Mouse (Mus musculus): ENCODE data around the gene Ptprf. TPM values are rescaled to one million over a fixed set of nuclear protein-coding genes. Genes with fewer than 3 reads are reported as not detected.

The Ptprf gene
- total RNA-seq, 2 experiments from 2014 or later = 2.7 to 3.0 TPM

DNA sequence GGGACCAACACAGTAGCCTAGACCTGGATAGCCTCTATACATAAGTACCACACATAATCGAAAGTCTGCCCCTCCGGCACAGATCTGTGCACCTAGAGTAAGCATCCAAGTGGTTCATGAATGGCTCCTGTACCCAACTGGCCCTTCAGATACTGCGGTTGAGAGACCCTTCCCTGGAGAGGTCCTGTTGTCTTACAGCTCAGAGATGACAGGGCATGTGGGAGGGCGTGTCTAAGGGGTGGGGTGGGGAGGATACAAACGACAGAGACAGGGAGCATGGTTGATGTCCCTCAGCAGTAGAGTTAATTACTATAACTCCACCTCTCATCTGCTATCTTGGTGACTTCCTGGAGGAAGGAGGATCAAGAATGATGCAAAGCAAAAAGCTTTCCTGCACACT, 29.9 kb downstream of the Ptprf start:
- DNase-seq = no peak
- intact Hi-C loops (cut with DNase I) = no loop called here

DNA sequence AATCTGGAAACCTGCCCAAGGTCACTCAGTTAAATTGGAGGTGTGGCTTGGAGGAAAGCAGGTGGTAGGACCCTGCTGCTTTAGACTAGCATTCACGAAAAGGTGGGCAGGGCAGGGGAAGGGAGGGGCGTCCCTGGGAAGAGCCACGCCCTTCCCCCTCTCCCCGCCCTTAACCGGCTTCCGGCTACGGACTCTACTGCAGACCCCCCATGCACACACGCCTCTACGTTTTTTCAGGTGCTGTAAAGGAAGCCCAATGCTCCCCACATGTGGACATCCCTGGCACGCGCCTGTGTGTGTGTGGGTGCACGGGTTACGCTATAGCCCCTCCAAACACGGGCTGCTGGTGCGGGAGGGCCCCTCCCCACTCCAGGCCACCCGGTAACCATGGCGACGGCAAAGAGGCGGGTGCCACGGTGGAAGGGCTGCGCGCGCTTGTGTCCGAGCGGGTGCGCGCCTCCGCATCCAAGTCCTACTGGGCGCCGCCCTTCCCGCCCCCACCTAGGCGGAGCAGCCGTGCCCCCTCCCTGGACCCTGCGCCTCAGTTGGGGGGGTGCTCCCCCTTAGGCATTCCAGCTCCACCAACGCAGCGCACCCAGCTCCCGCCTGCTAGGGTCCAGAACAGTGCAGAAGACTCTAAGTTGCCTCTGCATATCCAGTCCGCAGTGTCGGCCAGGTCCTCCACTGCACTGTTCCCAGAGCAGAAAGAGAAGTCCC, 30.5 kb downstream of the Ptprf start:
- intact Hi-C loops (cut with DNase I) = no loop called here
- DNase-seq = no peak

DNA sequence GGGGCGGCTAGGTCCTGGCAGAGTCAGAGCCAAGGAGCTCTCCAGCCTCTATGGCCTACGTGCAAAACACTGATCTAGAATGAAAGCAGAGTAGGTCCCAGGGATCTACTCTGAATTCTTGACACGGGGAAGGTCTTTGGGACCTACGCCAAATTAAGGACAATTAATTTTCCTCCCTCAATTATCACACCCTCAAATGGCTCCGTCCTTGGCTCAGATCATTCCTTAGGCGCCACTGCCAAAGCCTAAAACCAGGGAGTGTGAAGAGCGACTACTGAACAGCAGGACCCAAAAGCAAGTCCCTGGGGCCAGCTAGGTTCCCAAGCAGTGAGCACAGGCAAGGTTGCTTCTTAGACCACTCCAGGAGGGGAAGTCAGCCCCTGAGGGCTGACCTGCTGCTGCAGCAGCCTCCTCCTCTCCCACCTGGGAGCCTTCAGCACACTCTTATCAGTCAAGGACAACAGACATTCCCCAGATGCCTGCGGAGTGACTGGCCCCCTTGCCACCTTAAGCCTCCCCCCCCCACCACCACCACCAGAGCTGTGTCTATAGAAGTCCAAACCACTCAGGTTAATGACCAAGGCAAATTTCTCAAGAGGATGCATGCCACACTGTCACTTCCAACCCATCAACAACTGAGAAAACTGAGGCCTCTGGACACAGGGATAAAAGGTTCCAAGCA, 31.3 kb downstream of the Ptprf start:
- intact Hi-C loops (cut with DNase I) = no loop called here
- DNase-seq = no peak

DNA sequence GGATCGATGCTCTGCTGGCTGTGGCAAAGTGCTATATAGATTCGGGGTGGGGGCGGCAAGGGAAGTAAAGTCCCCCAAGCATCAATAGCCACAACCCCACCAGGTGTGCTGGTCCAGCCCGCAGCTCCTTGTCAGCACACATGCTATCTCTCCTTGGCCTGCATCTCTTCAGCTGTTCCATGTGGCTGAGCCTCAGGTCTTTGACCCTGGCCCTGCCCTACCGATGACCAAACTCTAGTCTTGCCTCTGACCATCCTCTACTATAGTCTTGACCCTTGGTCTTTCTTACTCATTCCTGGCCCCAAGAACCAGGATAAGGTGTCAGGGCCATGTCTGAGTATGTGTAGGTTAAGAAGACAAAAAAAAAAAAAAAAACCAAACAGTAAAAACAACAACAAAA, 33.2 kb downstream of the Ptprf start:
- intact Hi-C loops (cut with DNase I) = no loop called here

GRCm38 (mm10) chr4:118257416-118257815, 33.8 kb downstream of the Ptprf start:
- no peak for DNase-seq
- intact Hi-C loops (cut with DNase I) = no loop called here

More for the DNA sequence above, 33.2 kb downstream of the Ptprf start:
- DNase-seq = no peak

DNA sequence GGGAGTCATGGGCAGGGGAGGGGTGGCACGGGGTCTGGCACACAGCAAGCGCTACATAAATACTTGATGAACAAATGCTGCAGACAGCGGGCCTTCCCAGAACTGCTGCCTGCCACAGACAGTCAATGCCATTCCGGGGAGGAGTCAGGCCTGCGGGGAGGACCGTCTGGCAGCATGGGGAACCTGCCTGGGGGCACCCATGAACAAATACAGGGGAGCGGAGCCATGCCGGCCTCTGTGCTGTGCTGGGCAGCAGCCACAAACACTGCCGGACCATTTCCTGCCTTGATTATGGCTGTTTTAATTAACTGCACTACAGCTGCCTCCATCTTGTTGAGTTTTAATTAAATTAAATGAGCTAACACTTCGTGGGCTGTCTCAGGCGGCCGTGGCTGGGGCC, 35.0 kb downstream of the Ptprf start:
- DNase-seq = no peak
- intact Hi-C loops (cut with DNase I) = no loop called here

GRCm38 (mm10) chr4:118254953-118255352, 36.3 kb downstream of the Ptprf start:
- intact Hi-C loops (cut with DNase I) = no loop called here
- no peak for DNase-seq

DNA sequence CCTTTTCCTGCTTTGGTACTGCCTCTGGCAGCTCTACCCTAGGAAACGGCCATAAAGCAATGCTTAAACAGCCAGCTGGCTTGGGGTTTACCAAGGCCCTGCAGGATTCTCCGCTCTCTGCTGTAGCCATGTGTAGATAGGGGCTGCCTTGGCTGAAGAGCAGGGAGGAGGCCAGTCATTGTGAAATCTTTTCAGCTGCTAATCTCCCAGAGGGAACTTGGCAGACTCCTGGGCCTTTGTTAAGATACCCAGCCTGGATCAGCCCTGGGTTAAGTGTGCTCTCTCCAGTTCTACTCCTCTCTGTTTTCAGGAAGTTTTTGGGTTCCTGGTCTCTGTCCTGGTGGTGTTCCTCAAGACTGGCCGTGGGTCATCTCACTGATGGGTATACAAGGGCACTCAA, 43.9 kb downstream of the Ptprf start:
- intact Hi-C loops (cut with DNase I) = no loop called here
- no peak for DNase-seq

GRCm38 (mm10) chr4:118245847-118246246, 45.4 kb downstream of the Ptprf start:
- intact Hi-C loops (cut with DNase I) = no loop called here
- DNase-seq = no peak

GRCm38 (mm10) chr4:118243791-118244190, 47.4 kb downstream of the Ptprf start:
- DNase-seq = no peak
- intact Hi-C loops (cut with DNase I) = no loop called here

DNA sequence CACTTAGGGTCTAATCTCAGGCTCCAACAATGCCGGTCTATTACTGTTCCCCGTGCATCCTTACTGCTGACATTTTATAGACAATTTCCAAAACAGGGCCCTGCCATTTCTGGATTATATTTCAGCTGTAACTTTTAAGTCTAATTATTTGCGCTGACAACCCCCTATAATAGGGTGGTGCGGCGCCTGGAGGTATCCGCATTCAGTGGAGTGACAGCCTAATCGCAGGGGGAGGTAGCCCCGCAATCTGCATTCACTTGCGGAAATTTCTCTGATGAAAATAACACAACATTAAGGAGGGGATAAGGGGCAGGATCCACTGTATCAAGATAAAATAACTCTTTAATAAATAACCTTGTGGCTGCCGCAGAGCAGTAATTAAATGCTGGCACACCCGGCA, 47.9 kb downstream of the Ptprf start:
- DNase-seq = no peak
- intact Hi-C loops (cut with DNase I) = no loop called here

GRCm38 (mm10) chr4:118239960-118240689, 51.1 kb downstream of the Ptprf start:
- intact Hi-C loops (cut with DNase I) = no loop called here
- DNase-seq = no peak

GRCm38 (mm10) chr4:118238666-118239065, 52.5 kb downstream of the Ptprf start:
- DNase-seq = no peak
- intact Hi-C loops (cut with DNase I) = no loop called here

DNA sequence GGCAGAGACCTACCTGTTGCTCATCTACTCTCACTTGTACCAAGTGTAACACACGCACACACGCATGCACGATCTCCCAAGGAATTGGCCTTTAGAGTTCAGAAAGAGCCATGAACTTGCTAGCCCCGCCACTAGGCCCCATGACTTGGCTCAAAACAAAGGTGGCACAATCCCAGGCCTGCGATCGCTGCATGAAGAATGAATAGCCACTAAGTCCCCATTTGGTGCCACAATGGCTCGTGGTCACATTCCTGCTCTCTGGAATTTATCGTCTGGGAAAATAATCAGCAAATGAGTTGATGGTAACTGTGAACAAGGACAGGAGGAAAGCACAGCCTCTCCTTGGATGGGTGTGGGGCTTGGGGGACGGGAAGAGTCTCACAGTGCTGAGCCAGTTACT, 54.3 kb downstream of the Ptprf start:
- DNase-seq = no peak
- intact Hi-C loops (cut with DNase I) = no loop called here

DNA sequence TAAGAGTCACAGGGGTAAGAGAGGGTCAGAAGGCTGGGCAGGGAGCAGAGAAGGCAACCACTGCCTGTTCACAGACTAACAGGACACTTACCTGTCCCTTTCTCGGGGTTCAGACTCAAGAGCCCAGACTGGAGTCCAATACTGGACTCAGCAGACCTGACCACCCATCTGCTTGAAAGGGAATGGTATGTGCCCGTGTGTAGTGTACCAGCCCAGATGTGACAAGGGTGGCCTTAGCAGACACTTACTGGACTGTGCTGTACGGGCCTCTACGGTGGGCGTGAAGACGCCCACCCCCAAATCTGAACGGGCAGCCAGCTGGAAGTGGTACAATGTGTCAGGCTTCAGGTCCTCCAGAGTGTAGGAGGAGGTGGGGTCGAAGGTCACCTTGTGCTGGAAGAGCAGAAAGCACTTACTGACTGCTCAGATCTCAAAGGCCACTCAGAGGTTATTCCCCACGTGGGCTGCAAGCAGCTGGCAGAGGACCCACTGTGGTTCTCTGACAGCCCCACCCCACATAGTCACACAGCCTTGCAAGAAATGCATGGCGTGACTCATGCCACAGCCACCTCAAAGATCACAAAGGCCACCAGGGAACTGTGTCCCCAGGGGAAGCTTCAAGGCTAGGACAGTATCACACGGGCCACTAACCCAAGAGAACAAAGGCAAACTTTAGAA, 56.4 kb downstream of the Ptprf start:
- intact Hi-C loops (cut with DNase I) = no loop called here
- no peak for DNase-seq

DNA sequence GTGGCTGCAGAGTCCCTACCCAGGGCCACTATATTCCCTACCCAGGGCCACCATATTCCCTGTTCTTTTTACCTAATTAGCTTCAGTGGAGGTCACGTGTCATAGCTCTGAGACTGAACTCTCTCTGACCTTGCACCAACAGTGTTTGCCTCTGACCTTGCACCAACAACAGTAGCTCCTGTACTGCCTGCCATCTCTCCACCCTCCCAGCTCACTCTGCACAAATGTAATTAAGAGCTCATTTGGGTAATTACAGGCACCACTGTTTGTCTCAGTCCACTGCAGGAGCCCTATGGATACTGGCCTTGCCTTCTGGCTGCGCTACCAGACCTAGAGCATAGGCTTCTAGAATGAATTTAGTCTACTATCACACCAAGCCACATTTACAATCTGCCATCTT, 57.3 kb downstream of the Ptprf start:
- no peak for DNase-seq
- intact Hi-C loops (cut with DNase I) = no loop called here

GRCm38 (mm10) chr4:118231861-118232260, 59.3 kb downstream of the Ptprf start:
- intact Hi-C loops (cut with DNase I) = no loop called here
- DNase-seq = no peak

DNA sequence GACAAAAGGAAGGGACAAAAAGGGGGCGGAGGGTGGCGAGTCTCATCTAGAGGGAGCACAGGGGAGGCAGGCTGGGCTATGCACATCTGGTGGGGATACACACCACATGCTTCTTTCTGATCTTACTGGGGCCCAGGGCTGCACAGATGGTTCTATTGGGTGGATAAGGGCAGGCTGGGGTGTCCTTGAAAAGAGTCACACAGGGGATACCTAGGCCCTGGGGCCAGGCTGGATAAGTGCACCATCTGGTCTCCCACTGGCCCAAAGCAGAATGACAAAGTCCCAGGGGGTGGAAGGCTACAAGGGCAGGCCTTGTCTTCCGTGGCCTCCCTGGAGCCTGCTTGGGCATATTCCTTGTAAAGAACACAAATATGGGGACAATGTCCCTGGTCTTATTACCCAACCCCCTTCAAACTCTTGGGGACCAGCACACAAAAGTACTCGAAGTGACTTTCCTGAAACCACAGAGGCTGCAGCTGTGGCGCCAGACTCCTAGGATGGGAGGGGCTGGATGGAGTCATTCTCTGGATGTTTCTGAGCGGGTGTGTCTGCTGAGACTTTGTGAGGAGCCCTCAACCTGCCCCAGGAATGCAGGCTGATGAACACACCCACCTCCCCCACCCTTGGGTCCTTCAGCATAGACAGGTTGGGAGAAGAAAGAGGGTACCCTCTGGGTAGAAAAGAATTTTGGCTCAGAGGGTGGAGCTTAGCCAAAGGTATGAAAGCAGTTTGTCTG, 62.0 kb downstream of the Ptprf start:
- intact Hi-C loops (cut with DNase I) = no loop called here
- no peak for DNase-seq

GRCm38 (mm10) chr4:118227398-118227797, 63.8 kb downstream of the Ptprf start:
- no peak for DNase-seq
- intact Hi-C loops (cut with DNase I) = no loop called here

GRCm38 (mm10) chr4:118221261-118221660, 69.9 kb downstream of the Ptprf start:
- intact Hi-C loops (cut with DNase I) = no loop called here
- DNase-seq = no peak

Data from gastrocnemius, postnatal 36 days (tissue).